Mouse (Mus musculus) B cell, adult 62 days (primary cell): ENCODE measurements around the gene Asnsd1. TPM values are rescaled to one million over a fixed set of nuclear protein-coding genes. Genes with fewer than 3 reads are reported as not detected.

ENCODE experiments used
- total RNA-seq: library from RNA; stranded (reverse); gene quantifications from 4 replicates; pipeline ENCODE4 v1.2.4, GENCODE M21; 2023

Asnsd1 gene
- 46.1 to 56.2 TPM (median 49.4 TPM) in 4 replicates for total RNA-seq

GRCm38 (mm10) chr1:53352327-53353261 is at the start of gene Asnsd1, which contains the start of the genes Asdurf and Gm28551:
TSS of gene Asnsd1 (minus strand) at chr1:53352752.
TSS of gene Asdurf (minus strand) at chr1:53352619.
TSS of gene Gm28551 (minus strand) at chr1:53352667.

GRCm38 (mm10) chr1:53312989-53313967 is 39.3 kb downstream of the Asnsd1 start, which contains the start of gene Osgepl1:
TSS of gene Osgepl1 (plus strand) at chr1:53313624.

GRCm38 (mm10) chr1:53296581-53297383 is 55.8 kb downstream of the Asnsd1 start, which contains the start of the genes Pms1, Ormdl1 and Gm28778:
TSS of gene Pms1 (minus strand) at chr1:53297018.
TSS of gene Ormdl1 (plus strand) at chr1:53297095.
TSS of gene Gm28778 (plus strand) at chr1:53297111.

Other genes starting within 250 kb of the Asnsd1 start
- 0.86 TPM in 1 of 4 replicates, not detected in the others for gene 1700019A02Rik, start 165.1 kb downstream of the Asnsd1 start, total RNA-seq
- gene Pms1, start 55.7 kb downstream of the Asnsd1 start, total RNA-seq, result 13.1 to 21.7 TPM (median 15.6 TPM) in 4 replicates
- gene Ormdl1, start 55.7 kb downstream of the Asnsd1 start, total RNA-seq, result 12.9 to 15.1 TPM (median 14.5 TPM) in 4 replicates
- gene Gm28778, start 55.6 kb downstream of the Asnsd1 start, total RNA-seq, result 1.3 to 2.5 TPM (median 2.3 TPM) in 3 of 4 replicates, not detected in the other
- 10.6 to 13.9 TPM (median 11.1 TPM) in 4 replicates for gene Osgepl1, start 39.1 kb downstream of the Asnsd1 start, total RNA-seq
- 3.9 to 19.6 TPM (median 12.4 TPM) in 4 replicates for gene Asdurf, start 133 bp downstream of the Asnsd1 start, total RNA-seq
- gene Gm28551, start 85 bp downstream of the Asnsd1 start, total RNA-seq, result not detected in 4 replicates